Mouse (Mus musculus): ENCODE data around the gene Tanc1.
"Not testable (repeated sequence)": the region's sequence is repeated elsewhere in the genome, so short reads cannot be mapped to it uniquely, and the experiment has no call there.

Tanc1 gene

GRCm38 (mm10) chr2:59839755-59840154 lies 227.9 kb downstream of the Tanc1 start:
- DNase-seq = no peak

- DNase-seq = peak in 1 of 2 experiments; percentile 19
Observed at GRCm38 (mm10) chr2:59840191-59840590, 228.3 kb downstream of the Tanc1 start.

- DNase-seq = peak in 1 of 2 experiments; percentile 33
Observed at GRCm38 (mm10) chr2:59841189-59841939, 229.5 kb downstream of the Tanc1 start.

GRCm38 (mm10) chr2:59841944-59842343 lies 230.1 kb downstream of the Tanc1 start:
- no peak for DNase-seq

- DNase-seq = no peak
Observed at GRCm38 (mm10) chr2:59842556-59843008, 230.7 kb downstream of the Tanc1 start.

GRCm38 (mm10) chr2:59843156-59843555 lies 231.3 kb downstream of the Tanc1 start:
- peak in 1 of 2 experiments; percentile 29 for DNase-seq

GRCm38 (mm10) chr2:59843848-59844247 lies 232.0 kb downstream of the Tanc1 start:
- no peak for DNase-seq

GRCm38 (mm10) chr2:59851885-59852284 lies 240.0 kb downstream of the Tanc1 start:
- not testable (repeated sequence) for DNase-seq

GRCm38 (mm10) chr2:59852916-59853315 lies 241.1 kb downstream of the Tanc1 start:
- DNase-seq = peak; percentile 48 to 55

- DNase-seq = peak; percentile 70 to 75
Observed at GRCm38 (mm10) chr2:59853543-59853942, 241.7 kb downstream of the Tanc1 start.

GRCm38 (mm10) chr2:59854363-59854762 lies 242.5 kb downstream of the Tanc1 start:
- DNase-seq = peak; percentile 33 to 37

GRCm38 (mm10) chr2:59862618-59863017 lies 250.8 kb downstream of the Tanc1 start:
- no peak for DNase-seq

- no peak for DNase-seq
Observed at GRCm38 (mm10) chr2:59870526-59870925, 258.7 kb downstream of the Tanc1 start.

GRCm38 (mm10) chr2:59876482-59876881 lies 264.6 kb downstream of the Tanc1 start:
- DNase-seq = no peak

- DNase-seq = no peak
Observed at GRCm38 (mm10) chr2:59877335-59877734, 265.5 kb downstream of the Tanc1 start.

- DNase-seq = no peak
Observed at GRCm38 (mm10) chr2:59878221-59878620, 266.4 kb downstream of the Tanc1 start.

- no peak for DNase-seq
Observed at GRCm38 (mm10) chr2:59881404-59881803, 269.6 kb downstream of the Tanc1 start.

GRCm38 (mm10) chr2:59881831-59882741 lies 270.2 kb downstream of the Tanc1 start, which contains the start of gene Wdsub1:
Gene Wdsub1, minus strand, starts transcription at chr2:59882591.
- peak; percentile 95 to 96 for DNase-seq

GRCm38 (mm10) chr2:59882742-59883281 lies 271.0 kb downstream of the Tanc1 start:
- no peak for DNase-seq

- no peak for DNase-seq
Observed at GRCm38 (mm10) chr2:59889699-59890098, 277.9 kb downstream of the Tanc1 start.
